In genomic region chr6:30526586-30527515, GRCm38 (mm10) we compare ENCODE assay signal across 9 mouse cellular contexts. TPM values are rescaled to one million over a fixed set of nuclear protein-coding genes. Genes with fewer than 3 reads are reported as not detected.
A peak's percentile ranks its signal among the peaks of the same experiment; 100 is the strongest.
DNase-seq lines count a peak whose midpoint lies in the region; ATAC-seq lines count a peak whose summit lies in the region.
"Had no signal": no experiment of that assay in that cellular context is flagged by ENCODE, and none has a peak within 500 bp of the region (broad histone marks: within the 10 kb centered on the region; RNA-seq: fewer than 3 reads in every experiment).

No protein-coding gene starts in this region.

- H3K36me3 ChIP-seq in lung, embryonic 15.5 days = no peaks in the 10 kb centered on the region
- H3K36me3 ChIP-seq in heart, embryonic 12.5 days = no peaks in the 10 kb centered on the region
- H3K36me3 ChIP-seq in kidney, embryonic 16.5 days (ENCODE audit: insufficient read depth, low read length) = no peaks in the 10 kb centered on the region
- no peaks in the 10 kb centered on the region for H3K36me3 ChIP-seq in midbrain, embryonic 14.5 days (ENCODE audit: control insufficient read depth, insufficient read depth, low read length)

- peak; percentile 21; the same call in 1 of the 2 replicates for ATAC-seq in lung, embryonic 15.5 days (ENCODE audit: borderline replicate concordance, extremely low read depth, low FRiP score, low TSS enrichment)
- ATAC-seq in heart, embryonic 12.5 days (ENCODE audit: insufficient number of reproducible peaks, low FRiP score) = peak; percentile 33; the same call in 1 of the 2 replicates
- peak; percentile 47; the same call in 1 of the 2 replicates for ATAC-seq in kidney, embryonic 16.5 days (ENCODE audit: low FRiP score, low TSS enrichment)
- ATAC-seq in midbrain, embryonic 14.5 days (ENCODE audit: low FRiP score, low TSS enrichment) = no peak; the same call in 1 of the 2 replicates

- H3K4me3 ChIP-seq in lung, embryonic 15.5 days = no peak overlapping the region
- H3K4me3 ChIP-seq in heart, embryonic 12.5 days = no peak overlapping the region
- no peak overlapping the region for H3K4me3 ChIP-seq in kidney, embryonic 16.5 days (ENCODE audit: low read length)
- H3K4me3 ChIP-seq in midbrain, embryonic 14.5 days (replicated peaks; ENCODE audit: low read depth, low read length) = no peak overlapping the region

- H3K4me1 ChIP-seq in lung, embryonic 15.5 days = peaks cover 22% of the 10 kb centered on the region
- peaks cover 55% of the 10 kb centered on the region for H3K4me1 ChIP-seq in heart, embryonic 12.5 days (replicated peaks)
- H3K4me1 ChIP-seq in kidney, embryonic 16.5 days (ENCODE audit: insufficient read depth, low read length) = peaks cover 44% of the 10 kb centered on the region
- H3K4me1 ChIP-seq in midbrain, embryonic 14.5 days (ENCODE audit: control insufficient read depth, insufficient read depth, low read length) = peaks cover 18% of the 10 kb centered on the region

- peak overlapping the region; percentile 89 for H3K27ac ChIP-seq in lung, embryonic 15.5 days
- H3K27ac ChIP-seq in heart, embryonic 12.5 days (ENCODE audit: poor library complexity, severe bottlenecking) = peak overlapping the region; percentile 94
- peak overlapping the region; percentile 96 for H3K27ac ChIP-seq in kidney, embryonic 16.5 days (ENCODE audit: low read length)
- peak overlapping the region; percentile 77 for H3K27ac ChIP-seq in midbrain, embryonic 14.5 days (replicated peaks; ENCODE audit: low read depth, low read length)

- WGBS in lung, embryonic 15.5 days = 19% methylated on average over 19 of the region's 19 CpGs
- 19% methylated on average over 19 of the region's 19 CpGs for WGBS in heart, embryonic 12.5 days
- WGBS in kidney, embryonic 16.5 days = 8% methylated on average over 19 of the region's 19 CpGs
- WGBS in midbrain, embryonic 14.5 days = 8% methylated on average over 19 of the region's 19 CpGs

- H3K27me3 ChIP-seq in lung, embryonic 15.5 days = no peaks in the 10 kb centered on the region
- no peaks in the 10 kb centered on the region for H3K27me3 ChIP-seq in heart, embryonic 12.5 days (replicated peaks)
- H3K27me3 ChIP-seq in kidney, embryonic 16.5 days (ENCODE audit: insufficient read depth, low read length) = no peaks in the 10 kb centered on the region
- no peaks in the 10 kb centered on the region for H3K27me3 ChIP-seq in midbrain, embryonic 14.5 days (ENCODE audit: control insufficient read depth, insufficient read depth, low read length)

- peak overlapping the region; percentile 30 for H3K4me2 ChIP-seq in lung, embryonic 15.5 days
- peak overlapping the region; percentile 30 for H3K4me2 ChIP-seq in heart, embryonic 12.5 days
- peak overlapping the region; percentile 33 for H3K4me2 ChIP-seq in kidney, embryonic 16.5 days (replicated peaks; ENCODE audit: low read depth, low read length)
- peak overlapping the region; percentile 37 for H3K4me2 ChIP-seq in midbrain, embryonic 14.5 days (ENCODE audit: low read length)

- DNase-seq in lung, postnatal 25 days (ENCODE audit: low spot score) = no peak
- peak; percentile 72 for DNase-seq in midbrain, embryonic 14.5 days
- DNase-seq in layer of hippocampus, adult 9-10 months (ENCODE audit: low spot score) = no peak
- no peak for DNase-seq in gastrocnemius, adult 18-20 months (ENCODE audit: low spot score)
- DNase-seq in left cerebral cortex, adult 8-10 months (ENCODE audit: low spot score in 2 of 2) = no peak

- H3K9me3 ChIP-seq in lung, embryonic 15.5 days = no peaks in the 10 kb centered on the region
- no peaks in the 10 kb centered on the region for H3K9me3 ChIP-seq in heart, embryonic 12.5 days (replicated peaks)
- no peaks in the 10 kb centered on the region for H3K9me3 ChIP-seq in kidney, embryonic 16.5 days (ENCODE audit: low read length)
- H3K9me3 ChIP-seq in midbrain, embryonic 14.5 days (ENCODE audit: control insufficient read depth, low read length) = no peaks in the 10 kb centered on the region

- H3K9ac ChIP-seq in lung, embryonic 15.5 days = peak overlapping the region; percentile 34; the same call in 1 of the 2 replicates
- H3K9ac ChIP-seq in heart, embryonic 12.5 days = 0 out of 2 replicates have a peak overlapping the region, but pooled peaks have one; percentile 6
- peak overlapping the region; percentile 65 for H3K9ac ChIP-seq in kidney, embryonic 16.5 days (replicated peaks; ENCODE audit: low read length)
- peak overlapping the region; percentile 42; the same call in 1 of the 2 replicates for H3K9ac ChIP-seq in midbrain, embryonic 14.5 days (replicated peaks; ENCODE audit: low read length)

RNA-seq across cellular contexts. Expression of gene Cpa2, which starts 14.5 kb away (rescaled TPM):
- 6.6 and 10.5 TPM in 2 replicates for polyA plus RNA-seq in lung, embryonic 15.5 days (2015; fragmentation: Nextera tagmentation; extraction: Ambion mirVana)
- 5.3 and 6.3 TPM in 2 replicates for polyA plus RNA-seq in heart, embryonic 12.5 days (2016; fragmentation: Nextera tagmentation; extraction: Ambion mirVana)
- polyA plus RNA-seq in kidney, embryonic 16.5 days (2015; fragmentation: Nextera tagmentation; extraction: Ambion mirVana) = 15.9 and 17.5 TPM in 2 replicates
- 8.5 and 8.7 TPM in 2 replicates for polyA plus RNA-seq in midbrain, embryonic 14.5 days (2014; fragmentation: Nextera tagmentation; extraction: Ambion mirVana)
- total RNA-seq in gastrocnemius, adult 18-20 months (2021) = not detected
- 1 to 10 TPM; 1.2 to 4.0 (median 2.1) TPM for total RNA-seq in left cerebral cortex, adult 8-10 months (2022)

RNA-seq across cellular contexts. Expression of gene Ssmem1, which starts 17.2 kb away (rescaled TPM):
- 0.12 TPM in 1 of 2 replicates, not detected in the other for polyA plus RNA-seq in lung, embryonic 15.5 days (2015; fragmentation: Nextera tagmentation; extraction: Ambion mirVana)
- polyA plus RNA-seq in heart, embryonic 12.5 days (2016; fragmentation: Nextera tagmentation; extraction: Ambion mirVana) = 0.17 and 0.26 TPM in 2 replicates
- polyA plus RNA-seq in kidney, embryonic 16.5 days (2015; fragmentation: Nextera tagmentation; extraction: Ambion mirVana) = 0.17 and 0.37 TPM in 2 replicates
- 0.38 TPM in 1 of 2 replicates, not detected in the other for polyA plus RNA-seq in midbrain, embryonic 14.5 days (2014; fragmentation: Nextera tagmentation; extraction: Ambion mirVana)
- total RNA-seq in gastrocnemius, adult 18-20 months (2021) = not detected
- total RNA-seq in left cerebral cortex, adult 8-10 months (2022) = 1 to 10 TPM in 1 of 4 experiments, under 1 TPM in 3; 0.58 to 1.1 (median 0.86) TPM
- polyA plus RNA-seq: large intestine, adult 2 months had no signal

RNA-seq across cellular contexts. Expression of gene Tmem209, which starts 17.3 kb away (rescaled TPM):
- 35.3 and 39.6 TPM in 2 replicates for polyA plus RNA-seq in lung, embryonic 15.5 days (2015; fragmentation: Nextera tagmentation; extraction: Ambion mirVana)
- 27.5 and 31.1 TPM in 2 replicates for polyA plus RNA-seq in heart, embryonic 12.5 days (2016; fragmentation: Nextera tagmentation; extraction: Ambion mirVana)
- polyA plus RNA-seq in kidney, embryonic 16.5 days (2015; fragmentation: Nextera tagmentation; extraction: Ambion mirVana) = 45.6 and 51.4 TPM in 2 replicates
- polyA plus RNA-seq in midbrain, embryonic 14.5 days (2014; fragmentation: Nextera tagmentation; extraction: Ambion mirVana) = 24.8 and 38.2 TPM in 2 replicates
- 10 to 100 TPM in 1 of 2 experiments, 1 to 10 TPM in 1; 9.6 to 10.8 TPM for total RNA-seq in gastrocnemius, adult 18-20 months (2021)
- total RNA-seq in left cerebral cortex, adult 8-10 months (2022) = 10 to 100 TPM; 22.8 to 25.2 (median 24.0) TPM

RNA-seq across cellular contexts. Expression of gene Cpa4, which starts 41.3 kb away (rescaled TPM):
- 0.13 and 0.15 TPM in 2 replicates for polyA plus RNA-seq in lung, embryonic 15.5 days (2015; fragmentation: Nextera tagmentation; extraction: Ambion mirVana)
- 2.9 and 3.1 TPM in 2 replicates for polyA plus RNA-seq in heart, embryonic 12.5 days (2016; fragmentation: Nextera tagmentation; extraction: Ambion mirVana)
- polyA plus RNA-seq in kidney, embryonic 16.5 days (2015; fragmentation: Nextera tagmentation; extraction: Ambion mirVana) = 0.12 and 0.14 TPM in 2 replicates
- 0.98 and 1.2 TPM in 2 replicates for polyA plus RNA-seq in midbrain, embryonic 14.5 days (2014; fragmentation: Nextera tagmentation; extraction: Ambion mirVana)
- total RNA-seq in gastrocnemius, adult 18-20 months (2021) = not detected
- under 1 TPM; 0.17 to 0.39 (median 0.18) TPM for total RNA-seq in left cerebral cortex, adult 8-10 months (2022)
- polyA plus RNA-seq: large intestine, adult 2 months had no signal

Comparison
In these comparisons a context has a peak if more than half of its experiments do, and no peak if none do; other contexts are left out.
1. H3K9ac ChIP-seq: peak in every context shown above with its lines; median percentile 65 in kidney, embryonic 16.5 days; 42 in midbrain, embryonic 14.5 days; 34 in lung, embryonic 15.5 days; 6 in heart, embryonic 12.5 days.